Mouse (Mus musculus) ovary, postnatal 36 days (tissue): ENCODE data around the gene Padi2.

Experiments
- DNase-seq: peaks from one replicate; pipeline ENCODE4 v3.0.0; 2022; ENCODE audit warnings: low spot score, mixed read lengths

Gene Padi2

DNA sequence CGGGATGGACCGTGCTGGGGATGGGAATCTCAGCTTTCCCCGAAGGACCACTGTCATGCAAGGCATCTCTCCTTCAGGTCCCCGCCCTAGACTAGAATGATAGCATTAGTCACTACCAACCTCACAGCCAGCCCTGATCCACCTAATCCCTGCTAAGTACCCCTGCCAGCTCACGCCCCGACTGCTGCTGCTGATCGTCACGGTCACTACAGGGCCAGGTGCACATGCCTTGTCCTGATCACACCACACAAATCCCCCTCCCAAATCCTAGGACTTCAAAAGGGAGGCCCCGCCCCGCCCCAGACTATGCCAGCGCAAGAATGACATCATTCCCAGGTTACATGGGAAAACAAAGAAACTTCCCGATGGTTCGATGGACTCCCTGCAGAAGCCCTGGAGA is 24.4 kb upstream of the Padi2 start:
- no peak for DNase-seq

DNA sequence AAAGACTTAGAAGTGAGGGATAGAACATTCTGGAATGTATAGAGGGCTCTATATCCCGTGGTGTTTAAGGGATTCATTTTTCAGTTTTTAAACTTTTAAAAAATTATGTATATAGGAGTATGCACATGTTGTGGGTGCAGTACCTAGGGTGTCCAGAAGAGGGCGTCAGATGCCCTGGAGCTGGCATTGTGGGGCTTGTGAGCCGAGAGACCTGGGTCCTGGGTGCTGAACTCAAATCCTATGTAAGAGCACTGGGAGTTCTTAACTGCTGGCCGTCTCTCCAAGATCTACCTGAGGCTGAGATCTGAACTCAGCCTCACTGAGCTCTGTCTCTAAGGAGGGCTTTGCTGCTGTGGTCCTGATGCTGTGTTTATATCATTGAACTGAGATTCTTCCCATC is 23.8 kb upstream of the Padi2 start:
- DNase-seq, result no peak

DNA sequence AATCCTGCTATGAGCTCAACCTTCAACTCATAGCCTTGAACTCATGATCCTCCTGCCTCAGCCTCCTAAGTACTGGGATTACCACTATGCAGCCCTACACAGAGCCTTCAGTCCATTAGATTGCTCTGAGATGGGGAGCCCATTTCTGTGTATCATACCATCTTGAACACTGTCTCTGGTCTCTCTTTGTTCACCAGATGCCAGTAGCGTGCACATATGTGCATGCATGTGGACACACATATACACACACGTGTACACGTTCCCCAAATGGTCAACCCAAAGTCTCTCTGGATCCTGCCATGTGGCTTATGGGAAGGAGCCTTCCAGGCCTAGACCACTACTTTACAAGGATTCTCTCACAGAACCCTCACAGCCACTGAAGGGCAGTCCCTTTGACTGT is 23.2 kb upstream of the Padi2 start:
- DNase-seq, result no peak

DNA sequence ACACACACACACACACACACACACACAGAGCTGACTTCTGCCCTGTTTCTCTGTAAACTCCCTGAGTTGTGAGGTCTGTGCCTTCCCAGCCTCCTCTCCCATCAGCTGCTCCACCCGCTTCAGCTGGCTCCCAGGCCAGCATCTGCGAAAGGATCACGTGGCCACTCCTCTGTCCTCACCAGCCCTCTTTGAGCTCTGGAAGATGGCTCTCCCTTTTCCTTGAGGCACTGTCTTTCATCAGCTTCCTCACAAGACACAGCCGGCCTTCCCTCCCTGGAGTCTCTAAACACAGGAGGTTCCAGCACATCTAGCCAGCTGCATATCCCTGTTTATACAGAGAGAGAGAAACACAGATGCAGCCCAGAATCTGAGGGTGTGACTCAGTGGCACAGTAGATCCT is 22.3 kb upstream of the Padi2 start:
- DNase-seq, result no peak

DNA sequence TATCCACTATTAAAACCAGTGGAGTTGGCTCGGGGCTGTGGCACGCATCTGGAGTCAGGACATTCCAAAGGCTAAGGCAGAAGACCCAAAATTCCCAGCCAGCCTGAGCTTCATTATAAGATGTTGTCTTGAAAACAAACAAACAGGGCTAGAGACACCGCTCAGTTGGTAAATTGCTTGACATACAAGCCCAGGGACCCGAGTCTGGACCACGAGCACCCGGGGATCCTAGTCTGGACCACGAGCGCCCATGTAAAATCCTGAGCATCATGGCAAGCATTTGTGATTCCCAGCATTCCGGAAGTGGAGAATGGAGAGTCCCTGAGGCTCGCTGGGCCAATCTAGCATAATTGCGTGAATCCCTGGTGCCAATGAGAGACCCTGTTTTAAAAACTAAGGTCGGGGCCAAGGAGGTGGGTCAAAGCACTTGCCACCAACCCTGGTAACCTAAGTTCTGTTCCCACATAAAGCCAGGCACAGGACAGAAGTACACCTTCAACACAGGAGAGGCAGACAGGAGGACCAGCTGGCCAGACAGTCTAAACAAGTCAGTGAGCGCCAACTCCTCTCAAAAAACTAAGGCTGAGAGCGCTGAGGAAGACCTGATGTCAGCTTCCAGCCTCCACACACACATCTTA is 14.5 kb upstream of the Padi2 start:
- no peak for DNase-seq

DNA sequence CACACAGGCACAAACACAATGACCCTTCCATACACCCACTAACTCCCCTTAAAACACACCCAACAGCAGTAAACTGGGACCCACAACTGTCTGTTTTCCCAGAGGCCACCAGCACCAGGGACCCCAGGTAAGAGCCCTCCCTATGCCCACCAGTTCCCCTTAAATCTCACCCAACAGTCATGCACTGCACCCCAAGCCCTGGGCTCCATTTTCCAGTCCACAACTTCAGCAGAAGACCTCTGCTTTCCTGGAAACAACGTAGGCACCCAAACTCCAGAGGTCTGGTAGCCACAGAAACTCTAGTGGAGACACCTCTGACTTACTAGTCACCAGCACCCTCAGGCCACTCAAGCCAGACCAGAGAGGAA is 14.0 kb upstream of the Padi2 start:
- no peak for DNase-seq

DNA sequence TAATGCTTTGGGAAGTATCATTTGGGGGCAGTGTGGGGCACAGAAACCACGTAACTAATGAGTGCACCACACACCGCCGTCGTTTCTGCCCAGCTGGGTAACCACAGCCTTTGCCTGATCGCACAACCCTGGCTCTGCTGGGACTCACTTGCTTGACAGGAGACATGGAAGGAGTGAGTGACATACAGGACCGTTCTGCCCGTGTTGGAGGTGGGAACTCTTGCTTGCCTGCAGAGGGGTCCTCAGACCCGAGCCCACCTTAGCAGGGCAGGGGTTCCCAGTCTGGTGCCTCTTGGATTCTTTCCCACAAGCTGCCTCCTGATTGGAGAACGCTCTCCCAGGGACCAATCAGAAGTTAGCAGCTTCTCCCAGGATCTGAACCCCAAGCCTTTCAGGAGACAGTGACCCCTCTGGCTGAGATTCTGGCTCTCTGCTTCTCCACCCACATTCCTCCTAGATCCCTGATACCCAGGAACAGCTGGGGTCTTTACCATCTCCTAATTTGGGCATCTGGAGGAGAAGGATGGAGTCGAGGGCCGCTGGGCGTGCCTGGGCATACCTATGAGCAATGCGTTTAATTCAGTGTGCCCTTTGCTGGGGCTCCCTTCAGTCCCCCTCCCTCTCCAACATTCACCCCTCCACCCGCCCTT is 1.2 kb upstream of the Padi2 start:
- peak; percentile 3 for DNase-seq

DNA sequence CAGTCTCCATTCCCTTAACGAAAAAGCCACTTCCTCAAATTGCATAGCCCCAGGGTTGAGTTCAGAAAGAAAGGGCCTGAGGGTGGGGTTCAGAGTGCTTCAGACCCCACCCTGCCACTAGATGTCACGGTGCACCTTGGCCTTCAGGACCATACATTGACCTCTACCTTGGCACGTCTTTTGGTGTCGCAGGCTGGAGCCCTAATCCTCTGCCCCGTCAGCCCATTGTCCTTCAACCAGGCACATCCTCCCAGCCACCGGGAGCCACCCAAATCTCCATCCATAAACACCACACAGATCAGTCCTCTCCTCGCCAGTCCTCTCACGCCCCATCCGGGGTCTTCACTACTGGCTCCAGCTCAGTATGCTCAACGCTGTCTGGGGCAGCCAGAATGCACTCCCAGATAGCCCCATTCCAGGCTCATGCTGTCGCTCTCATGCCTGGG is 695 bp upstream of the Padi2 start:
- peak; percentile 3 for DNase-seq

DNA sequence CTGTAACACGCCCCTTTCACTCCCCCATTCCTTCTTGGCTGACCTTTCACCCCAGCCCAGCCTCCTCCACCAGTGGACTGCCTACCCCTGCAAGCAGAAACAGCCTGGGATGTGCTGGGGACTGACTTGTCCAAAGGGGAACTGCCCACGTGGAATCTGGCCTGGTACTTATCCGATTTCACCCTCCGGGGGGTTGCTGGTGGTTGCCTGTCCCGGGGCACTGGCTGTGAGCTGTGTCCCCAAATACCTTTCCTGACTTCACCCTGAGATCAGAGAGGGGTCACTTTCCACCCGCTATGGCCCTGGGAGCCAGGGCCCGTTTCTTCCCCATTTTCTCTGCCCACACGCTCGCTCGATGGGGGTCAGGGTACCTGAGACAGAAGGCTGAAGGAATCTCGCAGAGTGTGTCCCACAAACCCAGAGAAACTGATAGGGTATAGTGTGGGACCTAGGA is 710 bp downstream of the Padi2 start:
- peak; percentile 3 for DNase-seq

DNA sequence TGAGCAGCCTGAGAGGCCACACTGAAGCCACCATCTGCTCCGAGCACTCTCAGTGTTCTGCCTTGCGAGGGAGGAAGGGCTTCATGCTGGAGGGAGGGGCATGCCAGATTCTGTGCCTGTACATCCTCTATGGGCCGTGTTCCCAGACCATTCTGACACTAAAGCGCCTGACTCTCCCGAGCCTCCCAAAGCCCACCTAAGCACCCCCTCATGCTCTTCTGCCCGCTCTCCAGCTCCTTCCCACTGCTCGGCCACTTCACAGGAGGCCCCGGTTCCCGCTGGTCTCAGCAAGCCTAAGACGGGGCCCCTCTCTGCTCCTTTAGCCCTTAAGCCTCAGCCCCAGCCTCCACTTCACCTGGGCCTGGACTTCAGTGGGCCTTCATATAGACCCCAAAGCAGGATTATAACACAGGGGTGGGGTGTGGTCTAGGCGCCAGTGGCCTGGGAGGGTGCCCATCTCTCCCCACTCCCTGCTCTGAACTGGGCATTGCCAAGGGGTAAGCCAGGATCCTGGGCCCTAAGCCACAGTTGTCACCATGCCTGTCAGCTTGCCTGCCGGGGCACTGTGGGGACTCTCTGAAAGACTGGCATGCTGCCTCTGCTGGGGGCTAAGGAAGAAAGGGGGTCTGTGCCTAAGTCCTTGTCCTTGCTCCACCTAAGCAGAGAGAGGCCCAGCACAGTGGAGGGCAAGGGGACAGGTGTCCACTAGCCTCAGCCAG is 1.3 kb downstream of the Padi2 start:
- peak; percentile 2 for DNase-seq

DNA sequence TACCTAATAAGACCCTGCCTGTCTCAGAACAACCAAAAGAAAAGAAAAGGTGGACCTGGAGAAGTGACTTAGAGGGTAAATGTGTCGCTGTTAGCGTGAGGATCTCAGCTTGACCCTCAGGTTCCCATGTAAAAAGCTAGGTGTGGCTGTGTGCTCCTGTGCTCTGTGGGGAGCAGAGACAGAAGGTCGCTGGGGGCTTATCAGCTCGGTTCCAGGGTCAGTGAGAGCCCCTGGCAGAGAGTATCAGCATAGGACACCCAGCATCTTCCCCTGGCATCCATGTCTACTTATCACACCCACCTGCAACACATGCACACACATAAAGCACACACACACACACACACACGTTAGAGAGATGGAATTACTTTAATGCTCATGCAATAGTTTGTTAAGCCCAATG is 2.5 kb downstream of the Padi2 start:
- peak; percentile 1 for DNase-seq

DNA sequence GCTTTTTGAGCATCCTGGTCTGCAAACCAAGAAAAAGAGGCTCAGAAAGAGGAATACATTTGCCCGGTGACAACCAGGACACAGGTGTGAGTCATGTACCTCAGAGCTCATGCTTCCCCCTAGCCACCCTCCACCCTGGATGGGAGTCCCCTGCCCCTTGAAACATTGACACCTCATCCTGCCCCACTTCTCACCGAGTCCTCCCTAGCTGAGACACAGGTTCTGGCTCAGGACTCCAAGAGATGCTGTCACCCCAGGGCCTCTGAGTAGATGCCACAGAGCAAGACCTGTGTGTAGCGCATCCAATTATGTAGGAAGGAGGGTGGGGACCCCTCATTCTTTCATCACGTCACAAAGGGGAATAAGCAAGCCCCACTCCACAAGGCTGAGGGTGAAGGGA is 3.4 kb downstream of the Padi2 start:
- peak; percentile 1 for DNase-seq

DNA sequence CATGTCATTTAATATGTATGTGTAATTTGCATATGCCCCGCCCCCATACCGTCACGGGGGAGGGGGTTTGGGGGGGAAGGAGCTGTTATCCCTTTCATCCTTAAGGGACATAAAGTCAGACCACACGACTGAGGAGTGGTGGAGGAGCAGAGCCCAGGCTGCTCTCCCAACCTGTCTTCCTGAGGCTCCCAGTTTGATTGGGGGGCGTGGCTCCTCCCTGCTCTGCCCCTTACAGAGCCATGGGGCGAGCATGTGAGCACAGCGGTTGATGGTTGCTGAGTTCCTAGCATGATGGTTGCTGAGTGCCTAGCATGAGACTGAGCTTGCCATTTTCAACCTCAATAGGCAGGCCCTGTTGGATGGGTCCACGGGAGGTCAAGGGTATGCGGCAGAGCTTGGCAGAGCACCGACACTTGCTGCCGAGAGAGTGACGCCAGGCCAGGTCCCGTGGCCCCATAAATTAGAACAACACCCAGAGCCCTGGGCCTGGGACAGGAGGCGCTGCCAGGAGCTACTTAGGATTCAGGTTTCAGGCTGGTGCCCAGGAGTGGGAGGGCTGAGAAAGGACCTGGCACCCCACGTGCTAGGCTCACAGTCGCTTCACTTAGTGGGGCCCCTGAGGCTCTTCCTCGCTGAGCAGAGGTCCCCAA is 4.6 kb downstream of the Padi2 start:
- DNase-seq, result peak; percentile 24

DNA sequence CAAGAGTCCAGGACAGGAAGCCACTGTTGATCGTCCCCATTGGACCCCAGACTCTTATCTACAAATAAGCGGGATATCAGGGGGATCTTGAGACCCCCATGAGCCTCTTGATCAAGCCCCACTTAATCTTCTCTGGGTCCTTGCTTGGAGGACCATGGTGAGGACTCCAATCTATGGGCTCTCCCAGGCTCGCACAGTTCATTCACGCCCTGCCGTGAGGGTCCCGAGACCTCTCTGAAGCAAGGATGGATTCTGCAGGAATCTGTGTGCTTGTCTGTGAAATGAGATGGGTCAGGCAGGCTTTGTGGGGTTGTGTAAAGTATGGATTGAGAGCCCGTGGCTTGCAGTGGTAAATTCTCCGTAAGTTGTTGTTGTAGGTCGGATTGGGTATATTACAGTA is 5.3 kb downstream of the Padi2 start:
- peak; percentile 1 for DNase-seq

DNA sequence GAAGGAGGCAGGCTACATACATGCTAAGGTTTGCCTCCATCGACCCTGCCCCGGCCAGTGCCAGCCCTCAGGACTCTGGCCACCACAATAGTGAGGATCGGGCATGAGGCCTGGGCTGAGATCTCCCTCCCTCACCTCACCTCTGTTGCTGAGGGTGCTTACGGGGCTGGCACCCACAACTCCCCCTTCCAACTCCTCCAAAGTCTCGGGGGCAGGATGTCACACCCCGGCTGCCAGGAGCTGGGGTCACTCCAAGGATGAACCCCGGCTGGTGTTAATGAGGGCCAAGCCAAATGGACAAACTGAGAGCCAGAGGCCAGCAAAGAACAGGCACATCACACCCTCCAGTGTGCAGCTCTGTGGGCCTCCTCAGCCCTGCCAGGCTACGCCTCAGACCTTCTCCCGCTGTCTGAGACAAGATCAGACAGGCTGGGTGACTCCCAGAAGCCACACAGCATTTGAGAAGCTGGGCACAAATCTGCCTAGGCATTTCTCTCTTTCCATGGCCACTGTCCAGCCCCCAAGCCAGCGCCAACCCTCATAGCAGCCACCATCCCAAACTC is 6.2 kb downstream of the Padi2 start:
- peak; percentile 1 for DNase-seq

DNA sequence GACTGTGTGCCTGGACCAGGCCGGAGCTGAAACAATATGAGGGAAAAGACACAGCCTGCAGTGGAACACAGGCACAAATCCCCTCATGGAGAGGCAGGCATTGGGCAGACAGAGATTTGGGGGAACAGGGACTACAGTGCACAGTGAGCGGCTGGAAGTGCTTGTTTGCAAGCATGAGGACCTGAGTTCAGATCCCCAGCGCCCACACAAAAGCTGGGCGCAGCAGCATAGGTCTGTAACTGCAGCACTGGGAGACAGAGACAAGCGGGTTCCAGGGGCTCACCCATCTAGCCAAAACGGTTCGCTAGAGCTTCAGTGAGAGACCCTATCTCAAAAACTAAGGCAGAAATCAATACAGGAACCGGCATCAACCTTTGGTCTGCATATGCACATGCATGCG is 7.4 kb downstream of the Padi2 start:
- DNase-seq, result peak; percentile 1

DNA sequence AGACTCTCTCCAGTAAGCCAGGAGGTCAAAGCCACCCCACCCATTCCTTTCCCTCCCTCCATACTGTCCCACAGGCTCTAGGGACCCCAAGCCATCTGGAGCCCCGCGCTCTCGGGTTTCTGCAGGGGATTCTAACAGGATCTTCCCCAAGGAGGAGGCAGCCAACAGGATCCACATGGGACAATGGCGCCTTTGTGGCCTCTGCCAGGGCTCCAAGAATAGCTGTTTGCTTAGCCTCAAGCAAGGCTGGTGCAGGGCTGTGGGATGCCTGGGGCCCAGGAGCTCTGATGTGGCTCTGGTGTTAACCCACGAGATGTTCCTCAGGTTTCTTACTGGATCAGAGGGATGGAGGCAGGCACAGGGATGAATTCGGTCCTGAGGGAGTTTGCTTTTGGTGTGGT is 8.6 kb downstream of the Padi2 start:
- DNase-seq, result peak; percentile 1

DNA sequence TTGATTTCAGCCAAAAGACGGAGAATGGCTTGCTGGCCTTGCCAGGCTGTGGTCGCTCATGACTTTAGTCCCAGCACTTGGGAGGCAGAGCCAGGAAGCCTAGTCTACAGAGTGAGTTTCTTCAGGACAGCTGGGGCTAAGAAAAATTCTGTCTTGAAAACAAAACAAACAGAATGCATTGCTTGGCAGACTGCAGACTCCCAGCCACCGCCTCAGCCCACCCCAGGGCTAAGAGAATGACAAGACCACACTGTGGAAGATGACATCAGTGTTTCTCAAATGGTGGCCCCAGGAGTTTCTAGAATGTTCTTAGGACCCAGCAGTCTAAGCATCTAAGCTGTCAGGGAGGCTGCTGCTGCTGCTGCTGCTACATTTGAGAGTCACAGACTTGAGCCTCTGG is 9.1 kb downstream of the Padi2 start:
- DNase-seq, result peak; percentile 1

DNA sequence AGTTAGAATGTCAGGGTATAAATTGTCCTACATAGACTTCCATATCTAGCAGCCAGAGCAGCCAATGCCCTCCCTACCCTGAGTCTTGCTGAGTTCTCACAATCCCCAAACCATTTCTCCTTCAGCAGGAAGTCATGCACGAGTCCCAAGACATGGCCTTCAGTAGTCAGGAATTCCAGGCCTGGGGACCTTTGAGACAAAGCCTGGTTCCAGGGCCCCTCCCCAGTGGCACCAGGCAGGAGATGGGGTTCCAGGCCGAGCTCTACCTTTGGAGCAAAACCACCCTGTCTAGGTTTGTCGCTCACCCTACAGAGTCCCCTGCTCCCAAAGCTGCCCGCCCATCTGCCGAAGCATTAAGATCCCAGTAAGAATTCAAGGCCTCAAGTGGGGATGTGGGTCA is 10.2 kb downstream of the Padi2 start:
- DNase-seq, result peak; percentile 1

DNA sequence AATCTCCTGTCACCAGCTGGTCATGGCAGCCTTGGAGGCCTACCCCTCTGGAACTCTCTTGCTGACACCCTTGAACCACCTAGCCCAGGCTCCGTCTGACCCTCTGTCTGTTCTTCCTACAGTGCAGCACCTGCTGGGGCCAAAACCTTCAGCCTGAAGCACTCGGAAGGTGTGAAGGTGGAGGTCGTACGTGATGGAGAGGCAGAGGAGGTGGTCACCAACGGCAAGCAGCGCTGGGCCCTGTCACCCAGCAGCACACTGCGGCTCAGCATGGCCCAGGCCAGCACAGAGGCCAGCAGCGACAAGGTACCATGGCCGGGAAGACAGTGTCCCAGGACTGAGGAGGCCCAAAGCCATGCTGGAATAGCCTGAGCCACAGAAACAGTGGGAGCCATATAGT is 11.3 kb downstream of the Padi2 start:
- peak; percentile 2 for DNase-seq

DNA sequence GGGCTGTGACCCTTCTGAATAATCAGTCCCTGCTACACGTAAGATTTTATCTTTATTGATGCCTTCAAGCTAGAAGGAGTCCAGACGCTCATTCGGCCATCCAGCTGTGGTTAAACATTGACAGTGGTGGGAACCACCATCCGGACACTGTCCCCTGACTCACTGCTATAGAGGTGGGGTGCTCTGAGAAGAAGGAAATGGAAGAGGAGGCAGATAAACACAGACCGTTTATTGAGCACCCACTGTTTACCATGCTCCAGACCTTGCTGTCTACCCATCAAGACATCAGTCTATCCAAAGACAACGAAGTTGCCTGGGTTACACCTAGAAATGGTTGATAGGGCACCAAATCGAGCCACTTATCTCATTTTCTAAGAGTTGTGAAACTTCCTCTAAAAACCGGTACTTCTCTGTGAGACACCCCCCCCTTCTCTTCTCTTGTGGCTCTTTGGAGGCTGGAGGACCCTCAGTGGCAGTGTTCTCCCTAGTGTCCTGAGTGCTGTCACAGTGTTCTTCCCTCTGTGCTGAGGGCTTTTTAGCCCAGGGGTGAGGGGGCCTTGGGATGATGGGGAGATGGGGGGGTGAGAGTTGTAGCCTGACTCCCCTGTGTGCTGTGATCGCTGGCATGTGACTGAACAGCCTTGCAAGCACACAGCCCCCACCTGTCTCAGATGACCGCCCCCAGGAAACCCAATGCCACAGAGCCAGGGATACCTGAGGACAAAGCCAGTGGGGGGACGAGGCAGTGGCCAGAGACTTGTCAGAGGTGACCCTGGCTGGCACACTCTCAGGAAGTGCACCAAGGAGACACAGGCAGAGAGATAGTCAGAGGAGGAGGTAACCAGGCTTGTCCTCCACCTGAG is 14.1 kb downstream of the Padi2 start:
- DNase-seq, result no peak

DNA sequence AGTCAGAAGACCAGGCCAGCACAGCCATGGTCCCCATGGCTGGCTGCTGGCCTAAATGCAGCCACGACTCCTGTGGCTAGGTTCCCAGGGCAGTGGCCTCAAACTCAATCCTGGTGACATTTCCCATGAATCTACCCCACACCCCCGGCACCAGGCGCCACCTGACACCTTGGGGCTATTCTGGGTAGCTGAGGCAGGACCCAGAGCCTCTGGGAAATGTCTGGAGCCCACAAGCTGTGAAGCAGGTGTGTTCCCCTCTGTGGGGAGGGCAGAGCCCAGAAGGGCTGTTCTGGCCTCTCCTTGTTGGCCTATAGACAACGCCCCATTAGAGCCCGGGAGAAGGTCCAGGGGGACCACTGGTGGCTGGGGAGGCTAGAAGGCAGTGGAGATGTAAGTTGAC is 16.4 kb downstream of the Padi2 start:
- DNase-seq, result no peak
